Mouse (Mus musculus): ENCODE results near the gene Cpsf4.
"Not testable (repeated sequence)": the region's sequence is repeated elsewhere in the genome, so short reads cannot be mapped to it uniquely, and the experiment has no call there.

The Cpsf4 gene

DNA sequence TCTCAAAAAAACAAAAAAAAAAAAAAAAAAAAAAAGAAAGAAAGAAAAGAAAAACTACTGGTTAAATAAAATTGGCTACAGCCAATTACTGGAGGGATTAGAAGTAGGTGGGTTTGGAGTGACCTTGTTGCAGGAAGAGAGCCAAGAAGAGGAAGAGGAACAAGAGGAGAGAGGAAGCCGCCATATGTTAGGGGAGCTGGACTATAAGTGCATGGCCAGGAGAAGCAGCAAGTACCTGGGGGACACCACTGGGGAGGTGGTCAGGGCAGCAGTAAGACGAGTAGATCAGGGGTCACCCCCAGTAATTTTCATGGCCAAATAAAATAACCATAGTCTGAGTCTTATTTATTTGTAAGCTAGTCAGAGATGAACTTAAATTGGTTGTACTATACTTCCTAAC is 18.2 kb downstream of the Cpsf4 start:
- no peak for DNase-seq (ENCODE audit: low read depth)

DNA sequence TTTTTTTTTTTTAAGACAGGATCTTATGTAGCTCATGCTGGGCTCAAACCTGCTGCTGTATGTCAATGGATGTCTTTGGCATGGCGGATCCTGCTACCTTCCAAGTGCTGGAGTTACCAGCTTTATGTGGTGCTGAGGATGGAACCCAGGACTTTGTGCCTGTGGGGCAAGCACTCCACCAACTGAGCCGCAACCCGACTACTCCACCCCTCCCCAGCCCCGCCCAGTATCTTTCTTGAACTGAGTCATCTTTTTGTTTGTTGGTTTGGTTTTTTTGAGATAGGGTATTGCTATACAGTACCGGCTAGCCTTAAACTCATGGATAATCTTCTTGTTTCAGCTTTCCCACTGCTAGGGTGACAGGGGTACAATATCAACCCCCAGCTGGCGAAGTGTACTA is 22.4 kb downstream of the Cpsf4 start:
- DNase-seq (ENCODE audit: low read depth), result peak; percentile 63

DNA sequence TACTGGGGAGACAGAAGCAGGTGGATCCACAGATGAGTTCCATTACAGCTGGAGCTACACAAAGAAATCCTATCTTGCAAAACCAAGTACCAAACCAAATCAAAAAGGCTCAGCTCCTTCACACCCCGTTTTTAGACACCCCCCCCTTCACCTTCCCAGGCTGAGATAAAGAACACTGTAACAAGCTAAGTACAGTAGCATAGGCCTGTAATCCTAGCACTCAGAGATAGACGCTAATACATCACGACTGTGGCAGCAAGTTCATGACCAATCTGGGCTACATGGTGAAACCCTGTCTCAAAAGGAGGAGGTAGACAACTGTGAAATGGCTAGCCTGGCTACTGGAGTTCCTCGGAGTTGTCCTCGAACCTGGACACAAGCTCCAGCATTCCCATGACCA is 23.4 kb downstream of the Cpsf4 start:
- peak; percentile 32 for DNase-seq (ENCODE audit: low read depth)

DNA sequence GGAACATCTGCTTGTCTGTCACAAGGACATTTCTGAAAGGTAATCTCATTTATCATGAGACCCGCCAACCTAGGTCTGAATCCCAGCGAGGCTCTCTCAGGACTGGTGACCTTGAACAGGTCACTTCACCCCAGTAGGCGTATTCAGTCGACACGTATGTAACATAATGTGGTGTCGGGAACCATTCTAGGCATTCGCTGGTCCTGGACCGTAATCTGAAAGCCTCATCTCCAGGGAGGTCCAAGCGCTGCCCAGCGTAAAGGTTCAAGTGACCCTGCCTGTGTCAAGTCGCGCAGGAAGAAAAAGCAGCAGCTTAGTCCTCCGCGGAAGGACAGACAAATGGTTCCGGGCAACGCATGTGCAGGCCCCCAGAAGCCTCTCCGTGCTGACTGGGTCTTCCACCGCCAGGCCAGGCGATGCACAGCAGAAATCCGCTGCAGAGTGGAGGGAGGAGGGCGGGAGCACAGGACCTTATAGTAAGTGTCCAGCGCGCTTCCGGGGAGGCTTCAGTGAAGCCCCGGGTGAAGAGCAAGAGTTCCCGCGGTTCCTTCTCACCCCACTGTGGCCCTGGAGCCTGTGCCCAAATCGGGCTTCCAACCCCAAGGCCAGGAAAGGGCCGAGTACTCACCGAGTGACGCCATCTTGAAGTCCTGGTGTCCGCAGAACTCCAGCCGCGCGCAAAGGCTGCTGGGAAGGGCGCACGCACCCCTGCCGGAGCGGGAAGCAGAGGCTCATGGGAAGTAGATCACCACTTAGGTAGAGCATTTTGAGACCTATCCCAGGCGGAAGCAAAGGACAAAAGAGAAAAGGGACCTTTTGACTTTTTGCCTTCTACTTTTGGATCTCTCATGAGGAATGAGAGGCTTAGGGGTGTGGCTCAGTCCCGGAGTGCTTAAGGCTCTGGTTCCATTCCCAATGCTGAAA is 24.1 kb downstream of the Cpsf4 start:
- DNase-seq (ENCODE audit: low read depth), result peak; percentile 88

DNA sequence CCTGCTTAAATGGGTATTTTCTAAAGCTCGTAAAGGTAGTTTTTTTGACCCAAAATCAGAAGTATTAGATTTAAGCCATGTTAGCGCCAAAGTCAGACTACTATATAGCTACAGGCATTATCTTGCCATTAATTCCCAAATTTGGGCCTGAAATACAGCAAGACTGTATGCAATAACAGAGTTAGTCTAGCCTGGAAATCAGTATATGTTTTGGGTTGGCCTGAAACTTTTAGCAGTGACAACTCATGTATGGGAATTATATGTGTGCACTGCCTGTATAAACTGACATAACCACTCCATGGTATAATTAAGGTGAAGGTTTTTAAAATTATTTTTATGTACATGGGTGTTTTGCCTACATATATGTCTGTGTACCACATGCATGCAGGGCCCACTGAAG is 24.9 kb downstream of the Cpsf4 start, which contains the start of gene Atp5j2:
Gene Atp5j2, minus strand, starts transcription at position 101 of the 400 bp plus-strand sequence.
- no peak for DNase-seq (ENCODE audit: low read depth)

DNA sequence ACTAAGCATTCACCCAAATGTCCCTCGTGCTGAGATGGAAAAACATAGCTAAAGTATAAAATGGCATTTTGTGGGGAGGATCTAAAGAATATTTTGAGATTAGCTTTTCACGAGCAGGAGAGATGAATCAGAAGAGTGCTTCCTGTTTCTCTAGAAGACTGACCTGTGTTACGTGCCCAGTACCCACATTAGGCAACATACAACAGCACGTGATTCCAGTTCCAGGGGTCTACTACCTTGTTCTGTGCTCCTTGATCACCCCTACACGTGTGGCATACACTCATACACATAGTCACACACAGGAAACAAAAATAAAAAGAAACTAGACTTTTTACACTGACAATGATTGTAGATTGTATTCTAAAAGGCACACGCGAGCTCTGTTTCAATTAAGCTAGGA is 33.4 kb downstream of the Cpsf4 start:
- peak; percentile 13 for DNase-seq (ENCODE audit: low read depth)

DNA sequence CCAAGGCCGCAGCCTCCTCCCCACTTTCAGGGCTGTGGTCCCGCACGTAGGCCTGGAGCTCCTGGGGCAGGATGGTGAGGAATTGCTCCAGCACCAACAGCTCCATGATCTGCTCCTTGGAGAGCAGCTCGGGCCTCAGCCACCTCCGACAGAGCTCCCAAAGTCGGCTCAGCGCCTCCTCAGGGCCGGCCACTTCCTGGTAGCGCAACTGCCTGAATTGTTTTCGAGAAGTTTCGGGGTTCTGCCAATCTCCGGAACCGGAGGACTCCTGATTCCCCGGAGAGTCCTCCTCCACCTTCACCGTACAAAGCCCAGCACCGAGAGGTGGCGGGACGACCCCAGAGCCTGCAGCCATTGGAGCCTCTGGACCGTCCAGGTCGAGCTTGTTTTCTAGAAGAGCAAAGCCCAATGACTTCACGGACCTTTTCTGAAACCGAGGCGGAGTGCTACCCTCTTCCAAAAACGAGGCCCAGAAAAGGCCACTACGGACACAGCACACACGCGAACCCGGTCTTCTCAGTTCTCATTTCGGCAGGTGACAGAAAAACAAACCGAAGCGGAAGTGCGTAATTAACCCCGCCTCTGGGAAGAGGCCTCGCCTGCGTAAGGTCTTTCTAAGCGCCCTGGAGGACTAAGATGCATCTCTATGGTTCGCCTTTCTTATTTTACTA is 34.4 kb downstream of the Cpsf4 start, which contains the start of gene Zkscan14:
Gene Zkscan14, minus strand, starts transcription at position 548 of the 671 bp plus-strand sequence.
- DNase-seq (ENCODE audit: low read depth), result peak; percentile 95

DNA sequence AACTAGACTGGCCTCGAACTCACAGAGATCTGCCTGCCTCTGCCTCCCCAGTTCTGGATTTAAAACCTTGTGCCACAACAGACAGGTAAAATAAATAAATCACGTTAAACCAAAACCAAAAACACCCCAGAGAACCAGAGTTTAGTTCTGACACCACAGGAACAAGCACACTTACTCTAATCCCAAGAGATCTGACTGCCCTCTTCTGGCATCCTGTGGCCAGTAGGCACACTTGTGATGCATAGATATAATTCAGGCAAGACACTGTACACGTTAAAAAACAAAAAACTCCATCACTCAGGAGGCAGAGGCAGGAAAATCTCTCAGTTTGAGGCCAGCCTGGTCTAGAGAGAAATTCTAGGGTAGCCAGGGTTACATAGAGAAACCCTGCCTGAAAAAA is 35.4 kb downstream of the Cpsf4 start:
- DNase-seq (ENCODE audit: low read depth), result peak; percentile 32

DNA sequence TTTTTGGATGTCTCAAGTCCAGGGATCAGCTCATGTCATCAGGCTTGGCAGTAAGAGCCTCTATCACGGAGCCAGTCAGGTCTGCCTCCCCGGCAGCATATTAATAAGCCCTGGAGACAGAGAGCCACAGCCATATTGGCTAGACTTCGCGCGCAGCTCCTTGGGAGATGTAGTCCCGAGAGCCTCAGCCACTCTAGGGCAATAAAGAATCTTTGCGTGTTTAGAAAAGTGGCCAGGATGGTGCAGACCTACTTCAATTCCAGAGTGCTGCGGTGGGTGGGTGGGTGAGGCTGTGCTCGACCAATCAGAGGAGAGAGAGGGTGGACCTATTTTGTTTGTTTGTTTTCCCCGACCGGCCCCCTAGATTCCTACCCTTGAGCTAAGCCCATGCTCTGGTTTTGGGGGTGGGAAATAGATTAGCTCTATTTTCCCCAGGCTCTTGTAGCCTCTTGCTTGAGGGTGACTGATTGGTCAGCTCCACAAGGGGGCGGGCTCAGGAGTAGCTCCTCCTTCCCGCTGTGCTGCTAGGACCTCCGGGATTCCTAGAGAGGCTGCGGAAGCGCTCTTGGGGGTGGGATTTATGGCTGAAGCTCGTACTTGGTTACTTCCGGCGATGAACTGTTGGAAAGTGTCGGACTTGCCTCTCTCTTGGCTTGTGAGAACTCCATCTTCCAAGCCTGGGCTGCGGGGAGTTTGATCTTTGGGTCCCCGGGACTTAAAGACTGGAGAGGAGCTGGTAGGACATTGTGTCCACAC is 37.1 kb downstream of the Cpsf4 start, which contains the start of gene Zkscan5:
Gene Zkscan5, plus strand, starts transcription at position 627 of the 756 bp plus-strand sequence.
- DNase-seq (ENCODE audit: low read depth), result peak; percentile 97

DNA sequence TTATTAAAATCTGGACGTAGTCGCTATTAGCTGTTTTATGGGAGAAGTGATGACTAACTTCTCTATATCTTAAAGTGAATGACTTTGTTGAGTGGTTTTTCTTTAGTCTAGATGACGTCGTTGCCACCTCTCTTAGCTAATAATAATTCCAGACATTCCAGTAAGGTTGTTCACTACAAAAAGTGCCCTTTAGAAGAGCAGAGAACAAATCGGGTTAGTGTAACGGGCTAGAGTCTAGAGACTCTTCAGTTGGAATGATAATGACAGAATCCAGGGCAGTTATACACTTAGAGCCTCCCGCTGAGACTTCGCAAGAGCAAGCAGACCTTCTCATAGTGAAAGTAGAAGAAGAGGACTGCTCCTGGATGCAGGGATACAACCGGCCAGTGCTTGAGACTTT is 38.0 kb downstream of the Cpsf4 start:
- DNase-seq (ENCODE audit: low read depth), result peak; percentile 40

DNA sequence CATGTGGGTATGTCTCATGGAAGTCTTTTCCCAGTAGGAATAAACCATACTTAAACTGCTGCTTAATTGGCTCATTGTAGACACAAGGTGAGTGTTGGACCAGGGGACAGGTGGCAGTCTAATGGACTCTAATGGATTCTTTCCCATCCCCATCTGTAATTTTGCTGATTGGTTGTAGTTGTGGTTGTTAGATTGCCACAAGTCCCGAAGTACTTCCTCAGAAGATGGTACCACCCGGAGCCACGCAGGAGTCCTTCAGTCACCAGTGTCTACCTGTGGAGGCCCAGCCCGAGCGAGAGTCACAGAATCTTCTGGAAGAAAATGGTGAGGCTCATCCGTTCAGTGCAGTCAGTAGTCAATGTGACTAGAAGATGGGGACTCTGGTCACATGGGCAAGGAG is 40.4 kb downstream of the Cpsf4 start:
- no peak for DNase-seq (ENCODE audit: low read depth)

DNA sequence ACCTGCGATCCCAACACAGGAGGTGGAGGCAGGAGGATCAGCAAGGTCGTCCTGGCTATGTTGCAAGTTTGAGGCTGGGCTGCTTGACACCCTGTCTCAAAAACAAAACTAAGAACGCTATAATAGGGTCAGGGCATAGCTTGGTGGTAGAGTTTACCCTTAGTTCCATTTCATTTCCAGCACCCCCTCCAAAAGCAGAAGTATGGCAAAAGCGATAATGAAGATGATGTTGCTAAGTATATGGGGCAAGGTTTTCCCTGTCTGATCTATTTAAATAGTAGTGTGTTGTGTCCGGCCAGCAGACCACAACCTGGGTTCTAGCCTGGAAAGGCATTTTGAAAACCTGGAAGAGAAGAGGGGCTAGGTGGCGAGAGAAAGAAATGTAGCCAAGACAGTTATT is 40.9 kb downstream of the Cpsf4 start:
- no peak for DNase-seq (ENCODE audit: low read depth)

DNA sequence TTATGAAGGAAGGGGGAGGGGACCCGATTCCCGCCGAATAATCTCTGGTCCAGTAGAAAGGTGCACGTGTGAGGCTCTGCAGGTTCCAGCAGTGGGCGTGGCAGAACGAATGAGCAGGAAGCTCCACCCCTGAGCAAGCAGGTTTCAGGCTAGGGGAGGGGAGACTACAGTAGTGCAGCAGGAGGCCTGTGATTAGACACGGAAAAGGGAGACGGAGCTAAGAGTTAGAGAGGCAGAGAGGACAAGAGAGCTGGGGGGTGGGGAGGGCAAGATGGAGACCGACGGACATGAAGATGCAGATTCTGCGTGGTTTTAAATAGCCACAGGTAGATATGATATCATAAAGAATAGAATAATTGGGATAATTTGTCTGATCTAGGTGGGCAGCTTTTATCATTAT is 41.4 kb downstream of the Cpsf4 start:
- DNase-seq (ENCODE audit: low read depth), result not testable (repeated sequence)

DNA sequence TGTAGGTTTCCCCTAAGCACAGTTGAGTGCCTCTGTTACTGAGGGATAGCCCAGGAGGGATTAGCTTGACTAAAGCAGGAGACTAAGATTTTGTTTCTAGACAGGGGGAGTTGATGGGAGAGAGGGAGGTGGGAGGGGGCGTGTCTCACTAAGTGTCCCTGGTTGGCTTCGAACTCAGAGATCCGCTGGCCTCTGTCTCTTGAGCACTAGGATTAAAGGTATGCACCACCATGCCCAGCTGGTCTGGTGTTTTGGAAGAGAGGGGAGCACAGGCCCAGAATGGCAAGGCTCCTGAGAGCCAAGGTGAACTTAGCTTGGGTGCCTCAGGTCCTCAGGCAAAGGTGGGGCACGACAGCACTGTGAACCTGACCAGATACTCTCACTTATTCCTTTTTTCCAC is 44.3 kb downstream of the Cpsf4 start:
- no peak for DNase-seq (ENCODE audit: low read depth)

DNA sequence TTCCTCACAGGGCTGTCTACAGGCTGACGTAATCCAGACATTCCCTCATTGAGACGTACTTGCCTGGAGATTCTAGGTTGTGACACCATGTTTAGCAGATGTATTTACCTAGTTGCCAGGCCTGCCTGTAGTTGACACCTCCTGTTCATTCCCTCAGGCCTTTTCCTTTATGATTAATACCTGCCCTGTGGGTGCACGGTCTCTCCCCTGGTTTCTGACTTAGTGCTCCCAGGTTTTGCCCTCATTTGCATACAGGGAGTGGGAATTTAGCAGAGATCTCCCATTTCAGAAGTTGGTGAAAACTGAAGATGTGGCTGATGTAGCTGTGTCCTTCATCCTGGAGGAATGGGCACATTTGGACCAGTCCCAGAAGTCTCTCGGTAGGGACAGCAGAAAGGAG is 45.2 kb downstream of the Cpsf4 start:
- DNase-seq (ENCODE audit: low read depth), result no peak

DNA sequence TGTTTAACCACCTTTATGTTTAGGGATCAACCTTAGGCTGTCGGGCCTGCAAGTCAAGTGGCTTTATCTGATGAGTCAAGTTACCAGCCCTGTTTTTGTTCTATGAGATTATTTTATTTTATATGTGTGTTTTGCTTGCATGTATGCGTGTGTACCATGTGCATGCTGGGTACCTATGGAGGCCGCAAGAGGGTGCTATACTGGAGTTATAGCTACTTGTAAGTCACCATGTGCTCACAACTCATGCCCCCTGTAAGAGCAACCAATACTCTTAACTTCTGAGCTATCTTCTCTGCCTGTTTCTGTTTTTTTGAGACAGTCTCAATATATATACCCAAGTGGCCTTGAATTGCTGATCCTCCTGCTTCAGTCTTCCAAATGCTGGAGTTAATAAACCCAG is 46.5 kb downstream of the Cpsf4 start:
- DNase-seq (ENCODE audit: low read depth), result no peak

DNA sequence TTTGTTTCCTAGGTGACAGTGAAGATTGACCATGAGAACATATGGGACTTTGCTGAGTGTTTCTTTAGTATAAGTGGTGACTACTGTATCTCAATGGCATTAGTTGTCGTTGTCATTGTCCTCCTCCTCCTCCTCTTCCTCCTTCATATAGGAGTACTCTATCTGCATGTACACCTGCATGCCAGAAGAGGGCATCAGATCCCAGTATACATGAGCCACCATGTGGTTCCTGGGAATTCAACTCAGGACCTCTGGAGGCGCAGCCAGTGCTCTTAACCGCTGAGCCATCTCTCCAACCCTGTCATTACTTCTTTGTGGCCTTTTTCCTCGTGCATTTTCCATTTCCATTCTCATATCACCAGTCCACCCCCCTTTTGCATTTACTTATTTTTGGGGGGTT is 47.7 kb downstream of the Cpsf4 start:
- no peak for DNase-seq (ENCODE audit: low read depth)

DNA sequence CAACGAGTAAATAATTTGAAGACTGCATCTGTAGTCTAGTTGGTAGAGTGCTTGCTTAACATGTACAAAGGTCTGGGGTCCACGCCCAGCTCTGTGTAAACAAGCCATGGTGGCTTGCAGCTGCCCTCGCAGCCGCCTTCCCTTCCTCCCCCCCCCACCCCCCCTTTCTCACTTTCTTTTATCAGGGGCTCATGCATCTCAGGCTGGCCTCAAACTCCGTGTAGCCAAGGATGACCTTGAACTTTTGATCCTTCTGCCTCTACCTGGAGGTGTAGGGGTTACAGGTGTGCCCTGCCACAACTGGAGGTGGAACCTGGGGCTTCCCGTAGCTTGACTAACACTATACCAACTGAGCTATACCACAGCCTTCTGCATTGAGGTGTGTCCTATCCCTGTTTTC is 50.7 kb downstream of the Cpsf4 start:
- no peak for DNase-seq (ENCODE audit: low read depth)

DNA sequence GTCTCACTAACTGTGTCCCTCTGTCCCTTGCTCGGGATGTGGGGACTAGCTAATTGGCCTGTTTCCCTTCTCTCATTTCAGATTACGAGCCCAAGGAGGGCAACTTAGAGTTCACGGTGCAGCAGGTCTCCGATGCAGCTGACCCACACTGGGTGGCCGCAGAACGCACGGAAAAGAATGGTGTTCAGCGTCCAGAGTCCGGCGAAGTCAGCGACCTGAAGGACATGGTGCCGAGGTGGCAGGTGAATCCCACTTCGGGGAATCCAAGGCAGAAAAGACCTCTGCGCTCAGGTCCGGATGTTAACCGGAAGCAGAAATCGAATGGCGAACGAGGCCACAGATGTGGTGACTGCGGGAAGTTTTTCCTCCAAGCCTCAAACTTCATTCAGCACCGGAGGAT is 51.2 kb downstream of the Cpsf4 start:
- DNase-seq (ENCODE audit: low read depth), result no peak

DNA sequence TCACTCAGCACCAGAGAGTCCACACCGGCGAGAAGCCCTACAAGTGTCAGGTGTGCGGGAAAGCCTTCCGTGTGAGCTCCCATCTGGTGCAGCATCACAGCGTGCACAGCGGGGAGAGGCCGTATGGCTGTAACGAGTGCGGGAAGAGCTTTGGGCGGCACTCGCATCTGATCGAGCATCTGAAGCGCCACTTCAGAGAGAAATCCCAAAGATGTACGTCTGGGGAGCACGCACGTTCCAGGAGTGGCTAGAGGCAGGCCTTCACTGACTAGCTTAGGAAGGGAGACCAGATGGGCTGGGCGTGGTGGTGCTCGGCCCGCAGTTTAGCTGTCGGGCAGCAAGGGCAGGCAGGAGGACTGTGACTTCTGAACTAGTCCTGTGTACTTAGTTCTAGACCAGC is 51.7 kb downstream of the Cpsf4 start:
- DNase-seq (ENCODE audit: low read depth), result no peak

DNA sequence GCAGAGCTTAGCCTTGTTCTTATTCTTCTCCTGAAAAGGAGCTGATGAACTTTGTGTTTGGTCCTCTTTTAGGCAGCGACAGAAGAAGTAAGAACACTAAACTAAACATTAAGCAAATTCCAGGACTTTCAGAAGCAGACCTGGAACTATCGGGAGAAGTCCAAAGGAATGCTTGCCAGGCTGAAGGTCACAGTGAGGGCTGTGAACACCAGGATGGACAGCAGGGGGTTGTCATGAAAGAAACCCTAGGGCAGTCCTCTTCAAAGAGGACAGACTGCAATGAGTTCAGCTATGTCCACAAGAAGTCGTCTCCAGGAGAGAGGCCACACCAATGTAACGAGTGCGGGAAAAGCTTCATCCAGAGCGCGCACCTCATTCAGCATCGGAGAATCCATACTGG is 53.0 kb downstream of the Cpsf4 start:
- no peak for DNase-seq (ENCODE audit: low read depth)

DNA sequence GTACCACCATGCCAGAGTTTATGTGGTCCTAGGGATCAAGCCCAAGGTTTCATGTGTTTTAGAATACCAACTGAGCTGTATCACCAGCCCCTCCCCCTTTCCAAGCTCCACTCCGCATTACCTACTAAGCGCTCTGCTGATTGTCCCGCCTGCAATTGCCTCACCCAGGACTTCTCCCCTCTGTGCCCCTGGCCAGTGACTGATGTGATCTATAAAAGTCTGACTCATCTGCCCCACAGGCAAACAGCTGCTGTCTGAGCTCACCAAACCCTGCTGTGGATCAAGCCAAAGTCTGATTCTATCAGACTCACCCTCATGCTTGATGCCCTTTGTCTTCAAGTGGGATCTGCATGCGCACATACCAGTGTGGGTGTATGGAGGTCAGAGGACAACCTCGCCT is 55.8 kb downstream of the Cpsf4 start:
- DNase-seq (ENCODE audit: low read depth), result no peak

DNA sequence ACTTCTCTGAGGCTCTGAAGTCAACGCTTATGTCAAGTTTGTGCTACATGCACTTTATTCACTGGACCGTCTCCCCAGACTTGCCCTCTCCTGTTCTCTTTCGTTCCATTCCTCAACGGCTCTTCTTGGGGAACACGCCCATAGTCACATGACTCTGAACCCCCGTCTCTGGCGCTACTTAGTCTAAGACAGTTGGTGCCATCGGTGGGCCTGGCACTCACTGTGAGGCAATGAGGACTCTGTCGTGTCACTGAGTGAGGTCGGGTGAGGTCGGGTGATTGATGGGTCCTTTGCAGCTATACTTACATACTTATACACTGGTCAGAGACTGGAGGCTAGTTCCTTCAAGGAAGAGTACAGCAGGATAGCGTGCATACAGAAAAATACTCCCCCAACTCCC is 56.4 kb downstream of the Cpsf4 start:
- DNase-seq (ENCODE audit: low read depth), result no peak

Measured in induced T-regulatory cell, adult 2 months (primary cell).